Mouse (Mus musculus) 3134 (cell line): Measurements from ENCODE around the gene Lurap1l.

Source experiments
- DNase-seq: peaks from one replicate; pipeline ENCODE4 v3.0.0-alpha.2; 2011; ENCODE audit warnings: low spot score; ENCODE audit not compliant: insufficient read length; ENCODE audit errors: extremely low read depth

Gene Lurap1l

DNA sequence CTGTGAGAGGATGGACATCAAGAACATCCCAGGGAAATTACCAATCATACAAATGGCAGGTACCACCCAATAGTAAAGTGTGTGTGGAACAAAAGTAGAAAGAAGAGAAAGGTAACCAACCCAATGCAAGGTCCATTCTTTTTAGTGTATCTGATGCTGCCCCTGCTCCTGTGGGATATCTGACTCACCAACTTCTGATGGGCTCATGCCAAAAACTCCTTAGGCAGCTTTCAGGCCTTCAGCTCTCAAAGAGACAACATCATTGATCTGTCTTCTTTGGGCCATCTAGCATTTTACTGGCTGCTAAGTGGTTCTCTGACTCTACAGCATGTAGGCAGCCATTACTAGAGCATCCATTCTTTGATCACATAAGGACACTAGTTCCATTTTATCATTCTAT lies 63.5 kb downstream of the Lurap1l start:
- no peak for DNase-seq

DNA sequence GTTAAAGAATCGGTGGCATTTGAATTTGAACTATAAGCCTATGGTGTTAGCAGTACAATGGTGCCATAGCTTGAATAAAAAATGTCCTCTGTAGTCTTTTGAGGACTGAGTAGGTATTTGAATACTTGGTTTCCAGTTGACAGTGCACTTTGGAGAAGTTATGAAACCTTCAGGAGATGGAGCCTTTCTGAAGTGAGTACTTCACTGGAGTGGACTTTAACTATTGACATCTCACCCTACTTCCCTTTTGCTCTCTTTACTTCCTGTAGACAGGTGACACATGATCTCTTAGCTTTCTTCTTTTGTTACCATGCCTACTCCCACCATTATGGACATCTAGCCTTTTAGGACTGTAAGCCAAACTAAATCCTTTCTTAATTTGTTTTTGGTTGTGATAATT lies 80.4 kb downstream of the Lurap1l start:
- DNase-seq = no peak

DNA sequence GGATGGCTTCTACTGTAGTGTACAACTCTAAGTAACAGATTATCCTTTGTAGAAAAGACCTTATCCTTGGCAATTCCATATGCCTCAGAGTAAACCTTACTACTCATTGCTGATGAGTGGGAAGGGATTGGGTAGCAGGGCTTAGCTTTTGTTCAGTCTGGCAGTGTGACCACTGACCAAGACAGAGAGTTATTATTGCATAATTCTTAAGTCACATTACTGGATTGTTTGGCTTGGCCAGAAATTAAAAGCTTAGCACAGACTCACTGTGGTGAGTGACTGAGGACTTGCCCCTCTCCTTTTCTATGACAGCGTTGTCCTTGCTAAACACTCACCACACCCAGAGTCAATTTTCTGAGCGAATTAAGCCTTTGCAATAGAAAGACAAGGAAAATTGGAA lies 93.1 kb downstream of the Lurap1l start:
- DNase-seq = peak; percentile 33
